Comparison of ENCODE assay signal across 8 mouse cellular contexts in genomic region chr3:89843148-89843547, GRCm38 (mm10). TPM values are rescaled to one million over a fixed set of nuclear protein-coding genes. Genes with fewer than 3 reads are reported as not detected.
DNase-seq lines count a peak whose midpoint lies in the region; ATAC-seq and TF ChIP-seq lines count a peak whose summit lies in the region.

No protein-coding gene starts in this region.

- H3K4me1 ChIP-seq in kidney, adult 2 months (ENCODE audit: control insufficient read depth, insufficient read depth, low read length), result no peaks in the 10 kb centered on the region
- no peaks in the 10 kb centered on the region for H3K4me1 ChIP-seq in hindbrain, embryonic 14.5 days (replicated peaks; ENCODE audit: control insufficient read depth, insufficient read depth, low read length)
- H3K4me1 ChIP-seq in hindbrain, embryonic 13.5 days (replicated peaks), result no peaks in the 10 kb centered on the region

- no peak for ATAC-seq in hindbrain, embryonic 14.5 days (ENCODE audit: low FRiP score)
- ATAC-seq in hindbrain, embryonic 13.5 days (ENCODE audit: low FRiP score), result no peak

- no peak overlapping the region for H3K4me2 ChIP-seq in hindbrain, embryonic 14.5 days (replicated peaks)
- no peak overlapping the region for H3K4me2 ChIP-seq in hindbrain, embryonic 13.5 days

- peak overlapping the region; percentile 65 for H3K27ac ChIP-seq in kidney, adult 2 months (ENCODE audit: insufficient read depth, low read depth, low read length)
- H3K27ac ChIP-seq in hindbrain, embryonic 14.5 days, result no peak overlapping the region
- no peak overlapping the region for H3K27ac ChIP-seq in hindbrain, embryonic 13.5 days

- H3K9ac ChIP-seq in hindbrain, embryonic 14.5 days, result no peak overlapping the region
- H3K9ac ChIP-seq in hindbrain, embryonic 13.5 days, result no peak overlapping the region

- DNase-seq in layer of hippocampus, adult 9-11 months, result peak; percentile 46
- no peak for DNase-seq in layer of hippocampus, postnatal 14 days (ENCODE audit: low spot score in 2 of 2)
- peak; percentile 11 for DNase-seq in gastrocnemius, postnatal 10 days
- DNase-seq in kidney, adult 2 months, result peak; percentile 83
- peak; percentile 77 to 89 for DNase-seq in lung, postnatal 4 days
- DNase-seq in left cerebral cortex, postnatal 4 days, result no peak
- no peak for DNase-seq in hindbrain, embryonic 14.5 days (ENCODE audit: low spot score)

- no peaks in the 10 kb centered on the region for H3K9me3 ChIP-seq in hindbrain, embryonic 14.5 days (ENCODE audit: control insufficient read depth, low read length)
- H3K9me3 ChIP-seq in hindbrain, embryonic 13.5 days, result no peaks in the 10 kb centered on the region

- 0 out of 2 replicates have a peak, but pooled peaks have one; percentile 18 for TF ChIP-seq CTCF in kidney, adult 2 months (conservative IDR thresholded peaks at IDR 0.05; ENCODE audit: insufficient read depth, insufficient read length, low read depth, low read length)

- 29% methylated on average over 9 of the region's 9 CpGs for WGBS in kidney, adult 2 months
- WGBS in hindbrain, embryonic 14.5 days, result 84% methylated on average over 9 of the region's 9 CpGs
- WGBS in hindbrain, embryonic 13.5 days, result 76% methylated on average over 9 of the region's 9 CpGs

- no peaks in the 10 kb centered on the region for H3K36me3 ChIP-seq in kidney, adult 2 months (ENCODE audit: control insufficient read depth, insufficient read depth, low read length)
- H3K36me3 ChIP-seq in hindbrain, embryonic 14.5 days (replicated peaks; ENCODE audit: control insufficient read depth, insufficient read depth), result no peaks in the 10 kb centered on the region
- no peaks in the 10 kb centered on the region for H3K36me3 ChIP-seq in hindbrain, embryonic 13.5 days

- intact Hi-C loops in left cerebral cortex, postnatal 4 days (cut with DNase I), result no loop called here

- no peak for TF ChIP-seq POLR2A in kidney, adult 2 months (IDR thresholded peaks at IDR 0.05; ENCODE audit: low read depth, low read length)

- H3K27me3 ChIP-seq in kidney, adult 2 months (replicated peaks; ENCODE audit: control insufficient read depth, insufficient read depth, low read length), result no peaks in the 10 kb centered on the region
- no peaks in the 10 kb centered on the region for H3K27me3 ChIP-seq in hindbrain, embryonic 14.5 days (ENCODE audit: control insufficient read depth, insufficient read depth, low read length)
- no peaks in the 10 kb centered on the region for H3K27me3 ChIP-seq in hindbrain, embryonic 13.5 days

- H3K4me3 ChIP-seq in kidney, adult 2 months (ENCODE audit: insufficient read depth, low read depth, low read length), result no peak overlapping the region
- no peak overlapping the region for H3K4me3 ChIP-seq in hindbrain, embryonic 14.5 days (replicated peaks; ENCODE audit: low read length)
- H3K4me3 ChIP-seq in hindbrain, embryonic 13.5 days, result no peak overlapping the region

RNA-seq across cellular contexts. Expression of gene She, which starts 12.0 kb away (rescaled TPM):
- 1 to 10 TPM; 3.4 to 3.5 TPM for total RNA-seq in layer of hippocampus, postnatal 14 days (2021)
- 10 to 100 TPM in 1 of 2 experiments, 1 to 10 TPM in 1; 9.4 to 10.7 TPM for total RNA-seq in gastrocnemius, postnatal 10 days (2021)
- 3.3 and 4.1 TPM in 2 replicates for polyA plus RNA-seq in kidney, adult 2 months (2012; rRNA removed)
- total RNA-seq in left cerebral cortex, postnatal 4 days (2021), result 1 to 10 TPM; 3.0 to 3.4 TPM
- 2.3 and 2.8 TPM in 2 replicates for polyA plus RNA-seq in hindbrain, embryonic 14.5 days (2014; fragmentation: Nextera tagmentation; extraction: Ambion mirVana)
- 1.7 and 2.1 TPM in 2 replicates for polyA plus RNA-seq in hindbrain, embryonic 13.5 days (2015; fragmentation: Nextera tagmentation; extraction: Ambion mirVana)

Comparison
In these comparisons a context has a peak if more than half of its experiments do, and no peak if none do; other contexts are left out.
1. DNase-seq: peak in layer of hippocampus, adult 9-11 months (single experiment), gastrocnemius, postnatal 10 days (single experiment), kidney, adult 2 months (single experiment) and lung, postnatal 4 days (2 of 2); none in layer of hippocampus, postnatal 14 days (0 of 2), left cerebral cortex, postnatal 4 days (single experiment) and hindbrain, embryonic 14.5 days (single experiment).